Mouse (Mus musculus) A20 (cell line): ENCODE data around the gene Ppp1r21.

ENCODE experiments used
- DNase-seq: peaks from one replicate; pipeline ENCODE4 v3.0.0-alpha.2; 2011; ENCODE audit warnings: low read depth, low spot score

The Ppp1r21 gene

DNA sequence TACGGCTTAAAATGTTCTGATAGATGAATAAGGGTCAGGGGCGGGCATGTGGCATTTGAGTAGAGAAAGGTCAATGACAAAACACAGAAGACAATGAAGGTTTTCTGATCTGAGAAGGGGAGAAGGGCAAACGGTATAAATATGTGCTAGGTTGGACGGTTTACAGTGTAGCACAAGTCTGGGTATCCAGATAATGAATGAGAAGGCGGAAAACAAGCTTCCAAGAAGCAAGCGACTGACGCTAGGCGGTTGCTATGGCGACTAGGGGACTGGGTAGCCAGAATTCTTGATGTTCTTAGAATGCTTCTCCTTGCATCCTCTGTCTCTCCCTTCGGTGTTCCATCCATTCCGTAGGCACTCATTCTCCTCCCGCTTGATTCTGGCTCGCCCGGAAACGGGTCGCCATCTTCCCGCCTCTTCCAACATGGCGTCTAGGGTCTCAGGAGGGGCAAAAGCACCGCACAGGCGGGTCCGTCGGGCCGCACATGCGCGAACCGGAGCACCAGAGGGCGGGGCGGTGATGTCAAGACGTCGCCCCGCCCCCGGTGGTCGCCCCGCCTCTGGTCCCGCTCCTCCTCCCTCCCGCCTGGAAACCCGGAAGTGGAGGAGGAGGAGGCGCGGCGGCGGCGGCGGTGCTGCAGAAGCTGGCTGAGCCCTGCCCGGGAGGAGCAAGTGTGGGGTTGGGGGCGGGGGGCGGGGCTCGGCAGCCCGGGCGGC, at the start of gene Ppp1r21:
Ppp1r21 (plus strand) TSS at position 600 of the 717 bp plus-strand sequence.
- peak; percentile 95 for DNase-seq

DNA sequence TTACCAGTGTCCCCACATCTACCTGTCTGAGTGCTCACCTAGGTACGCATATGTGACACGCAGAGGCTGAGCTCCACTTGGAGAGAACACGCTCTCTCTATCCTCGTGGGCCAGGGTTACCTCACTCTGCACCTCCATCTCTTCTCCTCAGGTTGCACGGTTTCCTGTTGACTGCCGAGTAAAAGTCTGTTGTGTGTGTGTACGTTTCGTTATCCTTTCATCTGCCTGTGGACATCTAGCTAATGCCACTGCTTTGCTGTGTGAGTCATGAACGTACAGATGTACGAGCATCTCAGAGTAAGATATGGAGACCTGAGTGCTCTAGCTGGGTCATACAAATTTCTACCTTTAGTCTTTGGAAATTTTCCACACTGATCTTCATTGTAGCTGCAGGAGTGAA, 49.5 kb upstream of the Ppp1r21 start:
- DNase-seq = no peak

DNA sequence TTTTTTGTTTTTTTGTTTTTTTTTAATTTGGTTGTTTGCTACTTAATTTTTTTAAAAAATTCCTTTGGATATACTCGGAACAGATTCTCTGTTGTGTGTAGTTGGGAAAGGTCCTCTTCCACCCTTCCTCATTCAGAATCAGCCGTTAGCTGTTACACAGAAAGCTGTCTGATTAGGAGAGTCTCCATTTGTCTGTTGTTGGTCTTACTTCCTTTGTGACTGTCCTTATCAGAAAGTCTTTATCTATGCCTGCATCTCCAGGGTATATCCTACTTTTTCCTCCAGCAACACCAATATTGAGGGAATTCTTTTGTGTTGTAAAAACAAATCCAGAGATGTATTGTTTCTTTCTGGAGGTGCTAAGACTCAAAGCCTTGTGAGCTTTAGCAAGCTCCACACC, 48.9 kb upstream of the Ppp1r21 start:
- no peak for DNase-seq

DNA sequence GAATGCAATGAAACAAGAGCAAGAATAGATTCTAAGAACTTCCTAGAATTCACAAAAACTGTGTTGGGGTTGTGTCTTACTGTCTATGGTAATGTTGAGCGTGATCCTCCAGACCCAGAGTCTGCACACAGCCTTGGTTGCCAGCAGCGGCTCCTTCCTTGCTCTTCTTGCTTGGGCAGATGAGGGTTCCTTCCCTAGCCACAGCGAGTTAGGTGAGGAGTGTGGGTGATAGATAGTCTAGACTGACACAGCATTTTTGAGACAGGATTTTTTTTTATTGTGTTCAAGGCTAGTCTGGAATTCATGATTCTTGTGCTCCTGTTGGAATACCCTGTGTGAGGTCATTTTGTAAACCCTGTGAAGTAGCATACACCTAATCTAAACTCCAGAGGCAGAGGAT, 48.3 kb upstream of the Ppp1r21 start:
- DNase-seq = no peak

DNA sequence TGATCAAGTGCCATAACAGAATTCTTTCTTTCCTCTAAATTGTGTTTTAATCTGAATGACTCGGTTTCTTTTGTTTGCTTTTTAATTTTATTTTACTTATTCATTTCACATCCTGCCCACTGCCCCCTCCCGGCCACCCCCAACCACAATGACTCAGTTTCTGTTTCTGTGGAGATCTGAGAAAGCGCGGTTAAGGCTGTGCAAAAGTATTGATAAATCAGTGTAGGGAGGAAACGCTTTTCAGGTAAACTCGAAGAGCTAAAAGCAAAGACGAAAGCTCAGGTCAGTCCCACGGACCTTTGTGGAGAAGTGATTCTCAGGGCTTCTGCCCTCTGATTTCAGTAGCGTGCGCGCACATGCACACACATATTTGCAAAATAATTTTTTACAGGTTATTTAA, 45.4 kb upstream of the Ppp1r21 start:
- DNase-seq = no peak

DNA sequence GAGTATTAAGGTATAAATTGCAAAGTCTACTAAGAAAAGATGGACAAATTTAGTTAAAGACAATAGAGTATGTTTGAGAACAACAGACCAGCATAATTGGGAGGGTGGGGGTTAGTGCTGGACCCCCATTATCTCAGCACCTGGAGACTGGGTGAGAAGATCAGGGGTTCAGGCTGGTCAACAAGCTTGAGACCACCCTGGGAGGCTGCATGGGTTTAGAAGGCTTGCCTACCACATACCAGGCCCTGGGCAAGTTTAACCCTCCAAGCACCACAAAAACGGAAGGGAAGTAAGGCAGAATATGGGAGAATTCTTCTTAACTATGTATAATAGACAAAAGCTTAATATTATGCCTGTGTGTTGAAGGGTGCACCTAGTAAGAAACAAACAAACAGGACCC, 45.0 kb upstream of the Ppp1r21 start:
- DNase-seq = no peak

DNA sequence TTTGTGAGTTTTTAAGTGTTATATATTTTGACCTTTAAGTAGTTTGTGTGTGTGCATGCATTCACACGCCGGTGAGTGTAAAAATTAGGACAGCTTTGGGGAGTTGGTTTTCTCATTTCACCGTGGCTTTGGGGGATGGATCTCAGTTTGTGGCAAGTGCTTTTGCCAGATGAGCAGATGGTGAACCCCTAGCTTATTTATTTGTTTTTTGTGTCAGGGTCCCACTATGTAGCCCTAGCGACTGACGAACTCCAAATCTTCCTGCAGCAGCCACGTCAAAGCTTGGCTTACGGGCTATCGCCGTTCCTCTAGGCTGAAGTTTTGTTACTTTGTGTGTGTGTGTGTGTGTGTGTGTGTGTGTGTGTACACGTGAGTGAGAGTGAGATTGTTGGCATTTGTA, 39.4 kb upstream of the Ppp1r21 start:
- DNase-seq = no peak

DNA sequence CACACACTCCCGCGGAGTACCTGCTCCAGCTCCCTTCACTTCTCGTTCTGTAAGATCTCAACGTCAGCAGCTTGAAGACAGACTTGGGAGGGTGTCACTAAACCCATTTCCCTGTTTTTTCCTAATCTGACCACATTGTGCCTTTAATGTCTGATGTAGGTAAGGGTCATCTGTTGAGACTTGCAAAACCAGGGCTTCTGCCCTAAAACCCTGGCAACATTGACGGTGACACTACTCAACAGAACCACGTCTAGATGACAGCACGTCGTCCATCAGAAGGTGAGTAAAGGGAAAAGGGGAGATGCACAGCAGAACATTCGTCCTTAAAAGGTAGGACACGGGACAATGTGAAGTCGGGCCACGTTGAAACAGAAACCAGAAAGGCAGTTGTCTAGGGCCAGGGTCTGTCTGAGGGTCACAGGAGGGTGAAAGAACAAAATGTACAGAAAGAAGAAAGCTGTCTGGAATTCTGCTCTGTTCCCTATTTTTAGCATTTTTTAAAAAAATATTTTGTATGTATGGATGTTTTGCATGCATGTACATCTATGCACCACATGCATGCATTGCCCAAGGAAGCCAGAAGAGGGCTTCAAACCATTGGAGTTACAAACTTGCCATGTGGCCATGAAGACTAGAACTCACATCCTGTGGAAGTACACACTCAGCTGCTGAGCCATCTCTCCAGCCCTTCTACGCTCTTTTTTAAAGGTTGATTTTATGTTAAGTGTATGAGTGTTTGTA, 38.4 kb upstream of the Ppp1r21 start:
- no peak for DNase-seq

DNA sequence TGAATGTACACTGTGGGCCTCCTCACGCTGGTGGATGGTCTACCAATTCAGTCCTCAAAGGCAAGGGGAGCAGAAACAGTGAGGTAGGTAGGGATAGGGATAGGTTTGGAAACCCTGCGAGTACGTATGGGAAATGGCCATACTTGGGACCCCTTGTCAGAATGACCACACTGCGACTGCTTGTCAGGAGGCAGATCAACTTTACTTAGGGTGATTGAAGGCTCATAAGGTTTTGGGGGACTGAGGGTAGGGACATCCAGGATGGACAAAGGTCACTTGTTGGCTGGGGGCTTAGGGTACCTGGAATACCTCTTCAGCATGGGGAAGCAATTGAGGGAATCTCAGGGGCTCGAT, 37.8 kb upstream of the Ppp1r21 start:
- no peak for DNase-seq

DNA sequence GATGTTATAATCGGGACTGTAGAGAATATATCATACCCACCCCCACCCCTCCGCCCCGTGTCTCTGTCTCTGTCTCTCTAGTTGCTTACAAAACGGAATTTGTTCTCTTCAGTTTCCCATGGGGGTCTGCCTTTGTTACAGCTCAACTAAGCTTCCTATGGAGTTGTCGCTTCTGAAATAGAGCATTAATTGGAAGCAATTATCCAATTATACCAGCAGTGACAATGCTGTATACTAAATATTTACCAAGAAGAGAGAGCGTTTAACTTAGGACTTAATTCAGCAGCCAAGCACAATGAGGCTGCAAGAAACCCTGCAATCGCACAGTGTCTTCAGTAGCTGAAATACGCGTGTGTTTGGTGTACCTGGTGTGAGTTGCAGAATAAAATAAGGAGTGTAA, 36.4 kb upstream of the Ppp1r21 start:
- no peak for DNase-seq

DNA sequence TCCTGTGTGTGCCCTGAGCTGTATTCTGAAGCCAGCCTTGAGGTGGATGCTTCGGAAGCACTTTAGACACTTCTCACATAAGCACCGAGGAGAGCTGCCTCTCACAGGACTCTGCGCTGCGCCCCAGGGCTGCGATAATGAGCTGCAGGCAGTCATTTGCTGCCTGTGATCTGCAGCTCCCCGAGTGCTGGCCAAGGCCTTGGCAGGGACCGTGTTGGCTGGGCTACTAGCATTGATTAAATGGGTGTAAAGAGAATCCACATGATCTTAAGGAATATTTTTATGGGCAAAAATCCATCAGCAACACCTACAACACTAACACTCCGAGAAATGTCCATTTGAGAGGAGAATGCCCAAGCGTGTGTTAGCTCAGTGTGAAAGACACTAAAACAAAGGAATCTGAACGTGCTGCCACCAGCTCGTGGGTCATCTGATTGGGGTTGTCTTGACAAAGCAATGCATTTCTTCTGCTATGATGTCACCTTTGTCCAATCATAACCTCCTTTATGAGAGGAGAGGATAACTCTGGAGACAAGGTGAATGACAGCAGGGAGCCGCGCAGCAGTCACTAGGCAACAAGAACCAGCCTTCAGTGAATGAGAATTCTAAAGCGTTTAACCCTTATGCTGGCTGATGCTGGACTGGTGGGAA, 35.7 kb upstream of the Ppp1r21 start:
- no peak for DNase-seq

DNA sequence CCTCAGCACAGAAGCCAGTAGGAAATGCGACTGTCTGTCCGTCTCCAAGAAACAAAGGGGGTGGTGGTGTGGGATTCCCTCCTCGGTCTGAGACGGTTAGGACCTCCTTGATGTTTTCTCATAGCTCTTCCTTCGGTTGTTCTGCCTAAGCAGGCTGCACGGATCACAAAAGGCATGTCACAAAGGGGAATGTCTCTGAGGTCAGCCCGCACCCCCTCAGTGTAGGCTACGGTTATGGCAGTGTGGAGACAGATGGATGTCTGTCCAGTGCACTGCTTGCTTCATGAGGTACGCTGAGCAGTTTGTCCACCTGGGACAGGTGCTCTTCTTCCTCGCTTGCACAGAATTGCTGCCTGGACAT, 35.2 kb upstream of the Ppp1r21 start:
- no peak for DNase-seq

DNA sequence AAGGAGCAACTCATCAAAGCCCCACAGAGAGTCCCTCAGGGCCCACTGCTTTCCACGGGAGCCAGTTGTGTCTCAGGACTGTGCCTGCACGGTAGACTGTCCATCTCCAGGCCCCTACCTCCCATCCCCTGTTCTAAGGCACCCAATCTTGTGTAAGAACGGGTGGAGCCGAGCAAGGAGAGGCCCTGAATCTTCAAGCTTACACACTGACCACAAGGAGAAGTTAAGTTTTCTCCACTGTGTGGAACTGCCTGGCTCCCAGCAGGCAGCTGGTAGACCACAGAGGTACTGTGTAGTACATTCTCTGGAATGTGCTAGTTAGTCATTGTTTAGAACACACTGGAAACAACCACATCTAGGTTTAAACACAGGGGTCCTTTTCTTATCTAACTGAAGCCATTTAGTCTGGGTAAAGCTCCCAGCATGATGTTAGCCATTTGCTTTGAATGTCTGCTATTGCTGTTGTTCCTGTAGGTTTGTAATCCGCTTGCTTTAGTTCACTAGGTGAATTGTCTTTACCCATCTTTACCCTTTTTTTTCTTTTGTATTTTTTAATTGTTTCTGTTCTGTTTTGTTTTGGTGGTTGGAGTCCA, 31.7 kb upstream of the Ppp1r21 start:
- DNase-seq = no peak

DNA sequence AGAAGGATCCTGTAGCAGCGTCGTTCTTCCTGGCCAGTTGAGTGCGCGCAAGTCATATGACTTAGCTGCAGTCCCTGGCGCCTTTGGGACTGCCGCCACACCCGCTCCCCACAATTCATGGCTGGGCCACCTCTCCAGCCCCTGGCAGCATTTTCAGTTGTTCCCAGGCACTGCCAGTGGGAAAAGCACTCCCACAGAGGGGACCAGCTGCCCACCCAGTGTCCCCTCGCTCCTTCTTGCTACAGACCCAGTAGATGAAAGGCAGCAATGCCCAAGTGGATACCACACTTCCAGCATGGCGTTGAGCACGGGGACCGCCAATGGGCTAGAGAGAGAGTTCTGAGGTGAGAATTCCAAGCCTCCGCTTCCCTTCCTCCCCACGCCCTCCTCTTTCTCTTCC, 25.9 kb upstream of the Ppp1r21 start:
- DNase-seq = no peak

DNA sequence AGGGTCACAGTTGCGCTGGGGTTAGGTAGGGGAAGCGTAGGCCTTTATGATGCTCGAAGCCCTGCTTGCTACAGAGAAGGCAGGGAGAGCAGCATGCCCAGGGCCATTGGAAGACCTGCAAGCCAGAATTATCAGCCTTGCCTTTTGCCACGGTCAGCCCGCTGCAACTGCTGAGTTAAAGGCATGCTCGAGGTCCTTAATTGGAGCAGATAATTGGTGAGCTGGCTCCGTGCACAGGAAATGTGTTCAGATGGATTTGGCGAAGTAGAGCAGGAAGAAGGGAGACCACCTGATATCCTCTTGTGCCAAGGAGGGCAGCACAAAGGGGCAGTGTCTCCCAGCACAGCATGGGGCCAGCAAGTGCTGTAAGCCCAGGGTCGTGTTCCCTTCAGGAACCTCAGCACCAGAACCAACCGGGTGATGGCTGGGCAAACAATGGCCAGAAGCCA, 24.6 kb upstream of the Ppp1r21 start:
- DNase-seq = no peak

DNA sequence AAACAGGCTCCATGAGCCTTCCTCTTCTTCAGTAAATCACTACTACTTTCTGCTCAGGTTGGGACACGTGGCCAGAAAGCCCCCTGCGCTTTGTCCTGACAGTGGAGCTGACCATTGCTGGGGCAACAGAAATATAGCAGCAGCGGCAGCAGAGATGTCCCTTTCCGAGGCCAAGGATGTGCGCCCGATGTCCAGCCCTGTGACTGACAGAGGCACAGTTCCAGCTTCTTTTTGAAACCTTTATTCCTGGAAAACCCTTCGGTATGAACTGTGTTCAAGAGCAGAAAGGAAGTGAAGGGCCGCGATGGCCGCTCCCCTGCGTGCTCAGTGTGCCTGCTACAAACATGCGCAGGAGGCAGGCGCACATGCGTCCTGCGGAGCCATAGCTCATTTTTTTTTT, 24.0 kb upstream of the Ppp1r21 start:
- no peak for DNase-seq

DNA sequence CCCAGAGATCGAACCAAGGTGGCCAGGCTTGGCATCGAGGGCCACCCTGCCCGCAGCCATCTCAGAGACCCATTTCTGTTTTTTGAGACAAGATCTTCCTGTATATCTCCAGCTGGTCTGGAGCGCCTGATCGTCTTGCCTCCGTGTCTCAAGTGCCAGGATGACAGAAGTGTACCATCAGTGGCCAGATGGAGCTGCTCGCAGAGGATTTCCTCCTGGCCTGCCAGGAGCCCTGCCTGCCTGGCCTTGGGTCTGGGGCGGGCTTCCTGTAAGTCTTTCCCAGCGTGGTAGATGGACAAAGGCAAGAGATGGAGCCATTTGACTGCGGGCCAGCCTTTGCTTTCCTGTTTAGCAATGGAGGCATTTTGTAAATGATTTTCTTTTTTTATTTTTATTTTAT, 22.5 kb upstream of the Ppp1r21 start:
- no peak for DNase-seq

DNA sequence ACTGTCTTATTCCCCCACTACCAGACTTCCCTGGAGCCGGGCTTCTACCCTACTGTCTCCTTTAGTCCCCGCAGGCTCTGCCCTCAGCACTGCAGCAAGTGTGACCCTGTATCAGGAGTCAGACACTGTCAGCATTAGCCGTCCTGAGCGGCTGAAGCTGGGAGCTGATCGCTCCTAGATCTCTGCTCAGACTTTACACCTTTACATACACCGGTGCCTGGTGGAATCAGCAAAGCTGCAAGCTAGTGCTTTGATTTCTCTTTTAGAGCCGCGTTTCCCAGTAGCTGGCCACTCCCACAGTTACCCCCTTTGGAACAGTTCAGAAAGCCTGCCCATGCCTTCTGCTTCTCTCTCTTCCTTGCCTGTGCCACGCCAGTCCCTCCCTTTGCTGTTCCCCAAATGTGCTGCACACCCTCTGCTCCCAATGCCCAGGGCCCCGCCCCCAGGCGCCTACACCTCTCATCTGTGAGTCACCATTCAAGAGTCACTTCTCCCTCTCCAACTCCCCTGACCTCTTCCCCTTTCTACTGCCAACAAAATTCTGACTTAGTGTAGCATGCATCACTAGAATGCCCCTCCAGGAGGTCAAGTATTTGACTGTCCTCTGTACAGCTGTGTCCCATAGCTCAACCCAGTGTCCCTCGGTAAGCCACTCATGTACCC, 20.9 kb upstream of the Ppp1r21 start:
- peak; percentile 65 for DNase-seq

DNA sequence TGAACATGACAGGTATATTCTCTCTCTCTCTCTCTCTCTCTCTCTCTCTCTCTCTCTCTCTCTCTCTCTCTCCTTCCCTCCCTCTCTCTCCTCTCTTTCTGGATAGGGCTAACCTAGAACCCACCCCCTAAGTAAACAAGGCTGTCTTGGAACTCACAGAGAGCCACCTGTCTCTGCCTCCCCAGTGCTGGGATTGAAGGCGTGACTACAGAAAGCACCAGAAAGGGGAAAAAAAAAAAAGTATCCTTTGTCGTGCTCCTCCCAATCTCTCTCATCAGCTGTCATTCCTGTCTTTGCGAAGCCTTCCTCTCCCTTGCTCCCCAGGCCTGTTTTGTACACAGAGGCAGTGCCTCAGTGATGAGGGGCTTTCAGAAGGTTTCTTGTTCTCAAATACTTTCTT, 19.9 kb upstream of the Ppp1r21 start:
- no peak for DNase-seq

DNA sequence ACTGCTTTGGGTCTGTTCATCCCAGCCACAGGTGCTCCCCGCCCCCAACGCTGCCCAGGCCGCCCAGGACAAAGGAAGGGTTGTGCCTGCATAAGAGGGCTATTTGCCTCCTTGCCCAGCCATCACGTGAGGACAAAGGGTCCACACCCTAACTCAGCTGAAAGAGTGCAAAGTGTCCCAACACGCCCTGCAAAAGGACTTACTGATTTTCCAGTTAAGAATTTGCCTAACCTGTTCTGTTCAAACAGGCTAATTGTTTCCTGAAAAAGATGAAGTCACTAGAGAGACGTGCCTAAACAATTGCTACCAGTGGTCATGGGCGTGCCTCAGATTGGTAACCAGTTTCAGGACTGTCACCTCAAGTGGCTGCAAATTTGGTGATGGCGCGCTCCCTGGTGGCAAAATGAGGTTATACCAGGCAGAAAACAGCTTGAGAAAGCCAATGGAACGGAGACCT, 18.8 kb upstream of the Ppp1r21 start:
- peak; percentile 85 for DNase-seq

DNA sequence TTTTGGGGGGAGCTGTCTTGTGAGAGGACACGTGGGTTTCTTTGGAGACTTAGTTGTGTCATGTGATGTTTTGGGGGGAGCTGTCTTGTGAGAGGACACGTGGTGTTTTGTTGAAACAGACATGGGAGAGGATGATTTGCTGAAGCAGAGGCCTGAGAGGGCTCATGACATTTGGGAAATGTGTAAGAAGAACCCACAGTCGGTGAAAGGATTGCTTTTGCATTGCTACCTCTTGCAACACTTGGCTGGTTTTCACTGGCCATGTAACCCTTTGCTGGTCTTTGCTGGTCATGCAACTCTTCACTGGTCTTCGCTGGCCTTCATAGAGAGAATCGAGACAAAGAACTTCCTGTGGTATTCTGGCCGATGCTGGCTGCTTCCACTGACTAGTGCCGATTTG, 13.4 kb upstream of the Ppp1r21 start:
- DNase-seq = no peak

DNA sequence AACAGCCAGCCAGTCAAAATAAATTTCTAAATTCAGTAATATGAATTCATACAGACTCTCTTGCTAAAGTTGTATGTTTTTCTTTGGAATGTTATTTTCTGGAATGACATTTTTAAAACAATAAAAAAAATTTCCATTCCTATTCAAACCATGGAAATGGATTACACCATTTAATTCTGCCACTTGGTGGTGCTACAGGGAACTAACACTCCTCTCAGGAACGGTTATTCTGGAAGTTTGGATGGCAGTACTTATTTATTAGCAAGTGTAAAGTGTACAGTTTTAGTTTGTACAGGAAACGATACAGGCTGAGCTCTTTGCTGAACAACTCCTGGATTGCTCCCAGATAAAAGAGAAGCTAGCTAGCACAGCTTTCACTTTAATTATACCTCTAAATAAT, 2.1 kb upstream of the Ppp1r21 start:
- DNase-seq = peak; percentile 36
